Mouse (Mus musculus) brain, embryonic 14.5 days (tissue): ENCODE measurements around the gene Lrrc26. TPM values are rescaled to one million over a fixed set of nuclear protein-coding genes. Genes with fewer than 3 reads are reported as not detected.

Experiments
- DNase-seq: peaks from one replicate; pipeline ENCODE4 v3.0.0-alpha.2; 2011; ENCODE audit warnings: low read depth
- CTCF ChIP-seq: fragments of 200-500 bp; IDR thresholded peaks from 2 replicates; pipeline ENCODE4 v1.5.1; 2012; ENCODE audit warnings: inconsistent platforms, mild to moderate bottlenecking, moderate library complexity, borderline replicate concordance; ENCODE audit not compliant: insufficient read depth, insufficient read length; ENCODE audit errors: extremely low read depth
- POLR2A ChIP-seq: fragments of 200-500 bp; IDR thresholded peaks from 2 replicates; pipeline ENCODE4 v1.6.1; 2012; ENCODE audit warnings: mild to moderate bottlenecking, inconsistent platforms, borderline replicate concordance; ENCODE audit not compliant: poor library complexity, insufficient read depth, insufficient read length, severe bottlenecking; ENCODE audit errors: extremely low read depth
- polyA plus RNA-seq: library from polyadenylated mRNA; depleted of rRNA; stranded (reverse); fragments of >200 nt; gene quantifications from 2 replicates; pipeline ENCODE4 v1.2.3, GENCODE M21; 2012

Lrrc26 gene
- polyA plus RNA-seq, 1 experiment = 0.07 TPM

- no peak for TF ChIP-seq CTCF
- peak; percentile 62; the same call in 1 of the 2 replicates for TF ChIP-seq POLR2A
- peak; percentile 99 for DNase-seq
Observed at GRCm38 (mm10) chr2:25262291-25262767, 27.4 kb upstream of the Lrrc26 start, which contains the start of gene Tprn. Gene Tprn (plus strand): TSS chr2:25262618.

- TF ChIP-seq CTCF = no peak
- no peak for TF ChIP-seq POLR2A
- peak; percentile 58 for DNase-seq
Observed at GRCm38 (mm10) chr2:25262795-25263622, 26.7 kb upstream of the Lrrc26 start.

GRCm38 (mm10) chr2:25263623-25264285, 26.0 kb upstream of the Lrrc26 start:
- DNase-seq = no peak
- TF ChIP-seq POLR2A (no peak), CTCF (no peak)

GRCm38 (mm10) chr2:25264286-25264660, 25.4 kb upstream of the Lrrc26 start:
- no peak for DNase-seq
- no peak for TF ChIP-seq CTCF
- no peak for TF ChIP-seq POLR2A

- no peak for TF ChIP-seq POLR2A
- no peak for TF ChIP-seq CTCF
- DNase-seq = no peak
Observed at GRCm38 (mm10) chr2:25264851-25265250, 24.9 kb upstream of the Lrrc26 start.

GRCm38 (mm10) chr2:25265897-25266656, 23.6 kb upstream of the Lrrc26 start:
- DNase-seq = peak; percentile 50
- TF ChIP-seq CTCF (no peak), POLR2A (no peak)

GRCm38 (mm10) chr2:25266720-25267119, 23.0 kb upstream of the Lrrc26 start:
- no peak for TF ChIP-seq POLR2A
- no peak for TF ChIP-seq CTCF
- DNase-seq = peak; percentile 29

GRCm38 (mm10) chr2:25267241-25267640, 22.5 kb upstream of the Lrrc26 start:
- TF ChIP-seq POLR2A = no peak
- no peak for TF ChIP-seq CTCF
- peak; percentile 61 for DNase-seq

- no peak for DNase-seq
- no peak for TF ChIP-seq POLR2A
- no peak for TF ChIP-seq CTCF
Observed at GRCm38 (mm10) chr2:25267746-25268309, 21.9 kb upstream of the Lrrc26 start.

GRCm38 (mm10) chr2:25271827-25272511, 17.7 kb upstream of the Lrrc26 start, which contains the start of the genes Ssna1 and Anapc2:
Gene Ssna1 (minus strand): TSS chr2:25272438.
Gene Anapc2 (plus strand): TSS chr2:25272478.
- peak; percentile 99 for DNase-seq
- TF ChIP-seq POLR2A = peak; percentile 74; the same call in 1 of the 2 replicates
- TF ChIP-seq CTCF = peak; percentile 11; the same call in 1 of the 2 replicates
